Mouse (Mus musculus): ENCODE measurements around the gene Tet3. TPM values are rescaled to one million over a fixed set of nuclear protein-coding genes. Genes with fewer than 3 reads are reported as not detected.

Tet3 gene
- total RNA-seq, 2 experiments from 2014 or later, result 49.0 to 54.3 TPM

Small RNAs within 50 kb of the gene (microRNA-seq; reads per million reads assigned to microRNA genes)
- gene Mir6374, result 0 reads per million in 2 experiments

Other genes with a start within 250 kb of the Tet3 start
- gene Slc4a5, start 239.3 kb downstream of the Tet3 start, total RNA-seq (2021), result not detected
- gene Mthfd2, start 133.2 kb downstream of the Tet3 start, total RNA-seq (2021), result 1 to 10 TPM; 5.0 to 5.4 TPM
- gene Mob1a, start 133.1 kb downstream of the Tet3 start, total RNA-seq (2021), result 10 to 100 TPM; 30.5 to 35.1 TPM
- 100 to 1,000 TPM; 235 to 249 TPM for gene Bola3, start 109.9 kb downstream of the Tet3 start, total RNA-seq (2021)
- 10 to 100 TPM; 24.0 to 31.1 TPM for gene Dguok, start 47.9 kb upstream of the Tet3 start, total RNA-seq (2021)
- gene Actg2, start 77.2 kb upstream of the Tet3 start, total RNA-seq (2021), result 1 to 10 TPM; 5.0 to 8.2 TPM
- 10 to 100 TPM; 15.0 to 17.1 TPM for gene Stambp, start 113.6 kb upstream of the Tet3 start, total RNA-seq (2021)
- gene Clec4f, start 197.1 kb upstream of the Tet3 start, total RNA-seq (2021), result not detected
- gene Cd207, start 218.8 kb upstream of the Tet3 start, total RNA-seq (2021), result under 1 TPM; 0.67 to 0.84 TPM

Measured in heart, postnatal 10 days (tissue).